Mouse (Mus musculus): ENCODE measurements around the gene Wdr17.

- TF ChIP-seq EP300 (IDR thresholded peaks at IDR 0.05; ENCODE audit: low read depth) (no peak), CTCF (IDR thresholded peaks at IDR 0.05; ENCODE audit: low read depth) (no peak)
These were observed 424 bp downstream of the Wdr17 start for GRCm38 (mm10) chr8:54886560-54886959.

Data from heart, postnatal 0 days (tissue).